Mouse (Mus musculus) E14TG2a.4 (cell line): ENCODE data around the gene Neurl3.

Experiments
- H3K27me3 ChIP-seq: 2 replicates; pipeline ENCODE4 v1.6.1; 2014; ENCODE audit warnings: low read length, control low read depth; ENCODE audit not compliant: insufficient read depth
- H3K36me3 ChIP-seq: 2 replicates; pipeline ENCODE4 v1.6.1; 2014; ENCODE audit warnings: low read length, control low read depth; ENCODE audit not compliant: insufficient read depth
- H3K4me1 ChIP-seq: replicated peaks from 2 replicates; pipeline ENCODE4 v1.6.1; 2014; ENCODE audit warnings: low read depth, low read length, control low read depth
- H3K4me3 ChIP-seq: replicated peaks from 2 replicates; pipeline ENCODE4 v1.5.1; 2014; ENCODE audit warnings: mild to moderate bottlenecking, low read length
- H3K9me3 ChIP-seq: 2 replicates; pipeline ENCODE4 v1.6.1; 2014; ENCODE audit warnings: low read length, control low read depth
- CTCF ChIP-seq: conservative IDR thresholded peaks from 2 replicates; pipeline ENCODE4 v1.5.1; 2014; ENCODE audit warnings: low read length
- NANOG ChIP-seq: IDR thresholded peaks from 2 replicates; pipeline ENCODE4 v1.6.1; 2014; ENCODE audit warnings: borderline replicate concordance, low read length, mixed read lengths
- POU5F1 ChIP-seq: IDR thresholded peaks from 2 replicates; pipeline ENCODE4 v1.6.1; 2014; ENCODE audit warnings: low read length, borderline replicate concordance

Gene Neurl3

DNA sequence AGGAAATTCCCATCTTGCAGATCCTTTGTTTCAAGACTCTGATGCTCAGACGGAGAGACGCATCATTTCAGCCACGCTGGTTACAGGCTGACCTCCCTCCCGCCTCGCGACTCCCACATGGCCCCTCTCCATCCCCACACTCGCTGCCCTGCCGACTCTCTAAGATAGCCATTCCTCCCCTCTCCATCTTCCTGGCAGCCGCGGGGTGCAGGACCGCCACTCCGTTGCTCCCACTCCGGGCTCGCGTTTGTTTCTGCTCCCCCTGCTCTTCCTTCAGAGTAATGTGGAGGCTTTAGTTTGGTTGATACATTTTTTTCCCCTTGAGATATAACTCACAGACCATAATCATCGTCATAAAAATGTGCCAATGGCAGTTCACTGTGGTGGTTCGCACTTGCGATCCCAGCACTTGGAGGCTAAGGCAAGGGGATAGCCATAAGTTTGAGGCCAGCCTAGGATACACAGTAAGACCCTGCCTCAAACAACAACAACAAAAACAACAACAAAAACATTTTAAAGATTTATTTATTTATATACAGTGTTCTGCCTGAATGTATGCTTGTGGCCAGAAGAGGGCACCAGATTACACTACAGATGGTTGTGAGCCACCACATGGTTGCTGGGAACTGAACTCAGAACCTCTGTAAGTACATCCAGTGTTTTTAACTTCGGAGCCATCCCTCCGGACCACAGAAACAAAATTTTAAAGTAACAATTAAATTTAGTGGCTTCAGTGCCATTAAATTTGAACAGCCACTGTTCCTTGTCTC is 18.4 kb downstream of the Neurl3 start:
- Histone ChIP-seq H3K27me3 (peaks cover 36% of the 10 kb centered on the region), H3K4me1 (peaks cover 34% of the 10 kb centered on the region), H3K9me3 (peaks cover 5% of the 10 kb centered on the region; the same call in 1 of the 2 replicates), H3K4me3 (no peak overlapping the region), H3K36me3 (no peaks in the 10 kb centered on the region)
- TF ChIP-seq POU5F1 (no peak), CTCF (peak; percentile 34)

DNA sequence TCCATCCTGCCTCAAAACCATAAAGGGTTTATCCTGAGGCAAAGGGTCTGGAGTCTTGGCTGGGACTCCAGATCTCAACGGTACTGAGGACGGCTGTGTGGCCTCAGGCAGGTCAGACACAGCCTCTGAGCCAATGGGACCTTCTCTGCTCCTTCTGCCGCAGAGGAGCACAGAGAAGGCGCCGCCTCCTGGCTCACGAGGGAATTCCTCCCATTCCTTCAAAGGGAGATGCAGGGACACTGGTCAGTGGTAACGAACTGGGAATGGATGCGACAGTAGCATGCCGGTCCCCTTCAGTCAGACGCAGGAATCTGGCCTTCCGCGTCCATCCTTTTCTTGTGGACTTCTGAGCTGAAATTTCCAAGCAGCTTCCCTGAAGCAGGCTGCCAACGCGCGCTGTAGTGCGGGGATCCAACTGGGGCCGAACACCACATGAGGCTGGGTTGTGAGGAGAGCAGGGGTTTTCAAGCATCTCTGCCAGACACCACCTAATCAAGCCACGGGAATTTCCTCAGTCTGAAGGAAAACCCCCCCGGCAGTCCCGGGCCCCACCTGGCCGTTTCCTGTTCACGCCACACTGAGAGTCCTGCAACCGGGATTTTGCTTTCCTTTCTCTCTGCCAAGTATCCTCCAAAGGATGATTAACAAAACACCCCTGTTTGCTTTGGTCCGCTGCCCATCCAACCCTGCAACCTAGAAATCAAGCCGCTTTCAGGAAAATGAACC is 19.7 kb downstream of the Neurl3 start:
- Histone ChIP-seq H3K4me3 (peak overlapping the region; percentile 21), H3K4me1 (peaks cover 45% of the 10 kb centered on the region), H3K27me3 (peaks cover 48% of the 10 kb centered on the region), H3K36me3 (no peaks in the 10 kb centered on the region), H3K9me3 (peaks cover 5% of the 10 kb centered on the region; the same call in 1 of the 2 replicates)
- TF ChIP-seq CTCF, result peak; percentile 88
- no peak for TF ChIP-seq NANOG

DNA sequence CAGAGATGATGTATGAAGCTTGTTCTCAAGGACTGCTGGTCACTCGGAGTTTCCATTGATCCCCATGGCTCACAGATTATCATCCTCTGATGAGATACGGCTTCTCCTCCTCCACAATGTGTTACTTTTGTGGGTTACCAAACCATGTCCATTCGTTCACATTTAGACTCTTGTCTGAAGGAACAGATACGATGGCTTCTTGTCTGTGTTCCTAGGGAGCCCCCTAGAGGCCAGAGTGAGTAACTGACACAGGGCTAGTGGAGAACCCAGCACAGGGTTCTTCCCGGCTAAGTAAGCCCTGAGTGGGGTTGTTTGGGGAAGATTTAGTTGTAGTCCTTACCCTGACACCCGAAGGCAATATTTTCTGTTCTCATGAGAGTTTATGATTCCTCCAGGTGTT is 21.7 kb downstream of the Neurl3 start:
- H3K9me3 ChIP-seq, result peaks cover 5% of the 10 kb centered on the region; the same call in 1 of the 2 replicates
- H3K27me3 ChIP-seq, result peaks cover 62% of the 10 kb centered on the region
- H3K4me3 ChIP-seq, result no peak overlapping the region
- no peak for TF ChIP-seq NANOG
- TF ChIP-seq CTCF, result peak; percentile 95
- H3K36me3 ChIP-seq, result no peaks in the 10 kb centered on the region
- H3K4me1 ChIP-seq, result peaks cover 47% of the 10 kb centered on the region

DNA sequence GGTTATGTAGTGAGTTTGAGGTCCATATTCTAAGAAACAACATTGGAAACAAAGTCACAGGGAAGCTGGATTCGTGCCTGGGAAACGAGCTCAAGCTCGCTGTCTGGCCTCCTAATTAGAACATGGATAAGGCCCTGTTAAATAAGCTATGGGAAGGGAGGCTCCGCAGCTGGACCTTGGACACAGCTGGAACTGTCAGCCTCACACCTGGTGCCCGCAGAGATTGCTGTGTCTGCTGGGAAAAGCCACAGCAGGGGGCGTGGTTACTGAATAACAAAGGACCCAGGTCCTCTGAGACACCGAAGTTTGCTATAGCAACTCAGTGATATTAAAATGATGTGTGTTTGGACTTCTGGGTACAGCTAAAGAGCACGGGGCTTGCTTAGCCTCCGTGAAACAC is 23.1 kb downstream of the Neurl3 start:
- no peak for TF ChIP-seq CTCF
- TF ChIP-seq NANOG, result peak; percentile 78
- peak; percentile 38; the same call in 1 of the 2 replicates for TF ChIP-seq POU5F1

DNA sequence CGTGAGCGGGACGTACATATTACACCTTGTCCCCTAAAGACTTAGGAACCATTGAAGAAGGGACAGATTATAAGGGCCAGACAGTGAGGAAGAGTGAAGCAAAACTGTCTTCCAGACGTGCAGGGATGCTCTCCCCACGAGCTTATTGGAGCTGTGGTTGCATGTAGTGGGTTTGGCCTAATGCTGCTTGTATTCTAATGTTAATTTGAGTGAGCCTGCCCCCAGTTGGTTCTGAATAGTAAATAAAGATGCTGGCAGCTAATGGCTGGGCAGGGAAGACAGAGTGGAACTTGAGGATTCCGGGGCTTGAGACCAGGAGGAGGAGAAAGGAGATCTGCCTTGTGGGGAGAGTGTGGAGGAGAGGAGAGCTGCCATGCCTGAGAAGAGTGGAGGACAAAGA is 27.8 kb downstream of the Neurl3 start:
- Histone ChIP-seq H3K9me3 (no peaks in the 10 kb centered on the region), H3K4me3 (no peak overlapping the region), H3K4me1 (peaks cover 62% of the 10 kb centered on the region), H3K27me3 (peaks cover 27% of the 10 kb centered on the region), H3K36me3 (peaks cover 1% of the 10 kb centered on the region; the same call in 1 of the 2 replicates)
- no peak for TF ChIP-seq NANOG
- TF ChIP-seq POU5F1, result 0 out of 2 replicates have a peak, but pooled peaks have one; percentile 40
- TF ChIP-seq CTCF, result no peak

More for the DNA sequence above, 23.1 kb downstream of the Neurl3 start:
- Histone ChIP-seq H3K36me3 (no peaks in the 10 kb centered on the region), H3K4me1 (peaks cover 55% of the 10 kb centered on the region), H3K27me3 (peaks cover 57% of the 10 kb centered on the region), H3K4me3 (no peak overlapping the region), H3K9me3 (peaks cover 2% of the 10 kb centered on the region; the same call in 1 of the 2 replicates)

DNA sequence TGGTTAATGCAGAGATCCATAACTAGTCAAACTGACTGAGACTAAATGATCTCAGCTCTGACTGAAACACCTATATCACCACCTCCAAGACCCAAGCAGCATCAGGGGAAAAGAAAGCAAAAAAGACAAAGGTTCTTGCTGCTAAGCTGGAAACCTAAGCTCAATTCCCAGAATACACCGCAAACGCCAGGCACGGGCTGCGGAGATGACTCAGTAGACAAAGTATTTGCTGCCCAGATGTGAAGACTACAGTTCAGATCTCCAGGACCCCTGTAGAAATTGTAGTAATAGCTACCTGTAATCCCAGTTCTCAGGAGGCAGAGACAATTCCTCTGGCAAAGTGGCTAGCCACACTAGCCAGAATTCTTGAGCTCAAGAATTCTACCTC is 29.7 kb downstream of the Neurl3 start:
- Histone ChIP-seq H3K4me3 (no peak overlapping the region), H3K36me3 (peaks cover 6% of the 10 kb centered on the region; the same call in 1 of the 2 replicates), H3K9me3 (no peaks in the 10 kb centered on the region), H3K27me3 (peaks cover 14% of the 10 kb centered on the region), H3K4me1 (peaks cover 65% of the 10 kb centered on the region)
- no peak for TF ChIP-seq NANOG
- TF ChIP-seq CTCF, result no peak
- TF ChIP-seq POU5F1, result no peak

DNA sequence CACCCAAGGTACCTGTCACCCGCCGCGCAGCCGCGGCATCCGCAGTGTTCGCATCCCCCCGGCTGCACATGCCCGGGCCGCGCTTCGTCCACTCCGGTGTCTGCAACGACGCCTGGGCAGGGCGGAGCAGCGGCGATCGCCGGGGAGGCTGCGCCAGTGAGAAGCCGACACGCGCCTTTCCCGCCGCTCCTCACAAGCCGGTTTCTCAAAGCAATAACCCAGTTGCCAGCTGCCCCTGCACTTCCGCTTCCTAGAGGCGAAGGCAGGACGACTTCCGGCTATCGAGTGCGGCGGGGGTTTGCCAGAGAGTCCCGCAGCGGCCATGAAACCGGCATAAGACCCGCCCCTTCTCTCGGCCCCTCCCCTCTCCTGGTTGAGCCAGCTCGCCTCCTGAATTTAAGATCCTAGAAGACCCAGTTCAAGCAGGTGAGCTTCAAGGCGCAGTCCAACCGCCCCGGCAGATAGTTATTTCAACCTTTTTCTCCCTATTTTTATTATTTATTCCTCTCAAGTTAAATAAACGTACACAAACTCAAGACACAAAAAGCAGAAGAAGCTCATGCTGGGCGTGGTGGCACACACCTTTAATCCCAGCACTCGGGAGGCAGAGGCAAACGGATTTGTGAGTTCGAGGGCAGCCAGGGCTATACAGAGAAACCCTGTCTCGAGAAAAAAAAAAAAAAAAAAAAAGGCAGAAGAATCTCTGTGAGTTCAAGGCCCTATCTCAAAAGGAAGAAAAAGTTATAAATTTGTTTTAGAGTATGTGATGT is 30.2 kb downstream of the Neurl3 start, which contains the start of gene Uggt1:
Gene Uggt1 (minus strand): TSS at position 663 of the 770 bp plus-strand sequence.
- peaks cover 8% of the 10 kb centered on the region for H3K27me3 ChIP-seq
- H3K9me3 ChIP-seq, result no peaks in the 10 kb centered on the region
- TF ChIP-seq NANOG (no peak), POU5F1 (no peak)
- H3K4me1 ChIP-seq, result peaks cover 69% of the 10 kb centered on the region
- H3K4me3 ChIP-seq, result peak within 1 kb of the TSS; percentile 98
- peaks cover 12% of the 10 kb centered on the region; the same call in 1 of the 2 replicates for H3K36me3 ChIP-seq

DNA sequence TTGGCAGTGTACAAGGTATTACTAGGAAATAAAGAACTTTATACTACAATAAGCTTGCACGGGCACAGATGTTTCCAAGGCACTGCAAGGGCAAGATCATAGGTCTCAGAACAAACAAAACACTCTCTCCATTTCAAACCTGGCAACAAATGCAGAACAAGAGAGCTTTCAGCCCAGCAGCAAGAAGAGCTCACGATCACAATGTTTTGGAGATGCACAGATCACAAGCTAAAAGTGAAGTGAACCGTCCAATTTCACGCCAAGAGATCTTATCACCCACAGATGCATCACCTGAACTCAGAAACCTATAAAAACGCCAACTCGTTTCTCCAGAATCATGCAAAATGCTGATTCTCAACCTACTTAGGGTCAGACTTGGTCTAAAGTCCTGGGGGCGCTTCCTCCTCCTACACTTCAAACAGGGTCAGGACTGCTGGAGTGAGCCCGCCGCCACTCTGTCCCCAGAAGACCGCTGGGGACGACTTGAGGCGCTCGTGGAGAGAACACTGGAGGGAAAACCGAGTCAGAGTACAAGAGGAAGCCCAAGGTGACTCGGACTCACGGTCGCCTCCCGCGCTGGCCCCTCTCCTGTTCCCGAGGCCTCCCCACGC is 30.9 kb downstream of the Neurl3 start:
- TF ChIP-seq NANOG, result no peak
- no peak for TF ChIP-seq POU5F1
- TF ChIP-seq CTCF, result no peak
- H3K4me3 ChIP-seq, result peak overlapping the region; percentile 98
- no peaks in the 10 kb centered on the region for H3K9me3 ChIP-seq
- peaks cover 12% of the 10 kb centered on the region; the same call in 1 of the 2 replicates for H3K36me3 ChIP-seq
- H3K4me1 ChIP-seq, result peaks cover 76% of the 10 kb centered on the region
- peaks cover 2% of the 10 kb centered on the region; the same call in 1 of the 2 replicates for H3K27me3 ChIP-seq
